Mouse (Mus musculus) cerebellum, adult 8-10 months (tissue): Measurements from ENCODE around the gene Lpp.

Experiments used
- DNase-seq: peaks from one replicate; pipeline ENCODE4 v3.0.0; 2022

Lpp gene

DNA sequence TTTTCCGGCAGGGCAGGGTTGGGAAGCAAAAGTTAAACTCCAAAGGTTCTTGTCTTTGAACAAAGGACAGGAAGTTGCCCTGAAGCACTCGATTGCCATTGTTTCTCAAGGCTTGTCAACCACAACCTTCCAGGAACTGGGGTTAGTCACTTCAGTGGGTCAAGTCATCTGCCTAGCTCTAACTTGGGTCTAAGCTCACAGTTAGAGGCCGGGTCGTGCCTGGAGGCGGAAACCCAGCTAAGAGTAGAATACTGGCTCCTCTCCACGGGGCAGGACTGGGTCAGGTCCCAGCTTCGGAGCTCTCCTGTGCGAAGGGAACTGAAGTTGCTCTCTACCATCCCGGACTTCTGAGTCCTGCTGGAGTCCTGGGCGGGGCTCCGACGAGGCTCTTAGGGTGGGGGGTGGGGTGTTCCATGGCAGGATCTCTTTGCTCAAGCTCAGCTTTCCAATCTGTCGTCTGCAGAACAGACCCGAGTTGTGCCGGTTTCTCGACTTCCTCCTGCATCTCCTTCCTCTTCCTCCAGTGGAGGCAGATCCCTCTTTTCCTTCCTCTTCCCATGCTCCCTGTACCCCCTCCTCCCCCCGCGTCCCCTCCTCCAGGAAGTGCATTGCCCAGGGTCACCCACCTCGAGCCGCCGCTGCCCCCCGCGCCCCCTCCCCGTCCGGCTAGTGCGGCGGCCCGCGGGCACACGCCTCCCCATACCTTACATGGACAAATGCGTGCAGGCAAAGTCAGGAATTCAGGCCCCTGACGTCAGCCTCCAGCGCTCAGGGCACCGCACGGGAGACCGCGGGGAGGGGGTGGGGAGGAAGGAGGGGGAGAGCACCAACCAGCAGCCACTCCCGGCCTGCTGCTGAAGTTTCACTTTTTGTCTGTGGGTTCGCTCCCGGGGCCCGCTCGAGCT lies at the start of gene Lpp:
TSS of gene Lpp (plus strand) at position 857 of the 905 bp plus-strand sequence.
- peak; percentile 72 for DNase-seq

DNA sequence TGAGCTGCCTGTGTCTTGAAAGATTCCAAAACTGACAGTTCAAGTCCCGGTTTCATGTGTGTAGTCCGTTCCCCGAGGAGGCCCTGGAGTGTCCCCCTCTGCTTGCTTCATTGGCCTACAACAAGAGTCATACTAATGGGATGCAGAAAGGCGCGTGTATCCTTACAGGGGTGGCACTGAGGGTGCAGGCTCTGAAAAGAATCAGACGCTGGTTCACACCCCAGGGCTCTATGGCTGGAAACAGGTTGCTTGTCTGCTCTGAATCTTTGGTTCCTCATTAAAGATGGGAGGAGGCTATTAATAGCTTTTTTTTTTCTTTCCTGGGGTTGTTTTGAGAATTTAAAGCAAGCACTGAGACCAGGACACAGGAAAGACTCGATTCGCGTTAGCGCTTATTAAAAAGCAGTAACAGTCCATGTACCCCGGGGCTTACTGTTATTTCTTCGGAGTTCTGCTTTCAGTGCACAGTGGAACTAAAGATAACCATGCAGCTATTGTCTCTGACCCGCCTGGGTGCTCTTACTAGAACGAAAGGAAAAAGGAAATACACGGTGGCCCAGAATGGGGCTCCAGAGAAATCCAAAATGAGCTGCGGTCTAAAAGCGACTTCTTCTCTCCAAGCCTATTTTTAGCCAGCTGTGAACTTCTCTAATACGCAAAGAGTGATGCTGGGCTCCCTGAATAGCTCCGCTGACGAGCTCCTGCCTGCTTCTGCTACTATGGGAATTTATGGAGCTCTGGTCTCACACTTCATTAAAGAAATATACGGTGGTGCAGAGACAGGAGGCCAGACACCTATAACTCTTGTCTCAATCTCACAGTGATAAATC lies 45.5 kb upstream of the Lpp start:
- DNase-seq = no peak

DNA sequence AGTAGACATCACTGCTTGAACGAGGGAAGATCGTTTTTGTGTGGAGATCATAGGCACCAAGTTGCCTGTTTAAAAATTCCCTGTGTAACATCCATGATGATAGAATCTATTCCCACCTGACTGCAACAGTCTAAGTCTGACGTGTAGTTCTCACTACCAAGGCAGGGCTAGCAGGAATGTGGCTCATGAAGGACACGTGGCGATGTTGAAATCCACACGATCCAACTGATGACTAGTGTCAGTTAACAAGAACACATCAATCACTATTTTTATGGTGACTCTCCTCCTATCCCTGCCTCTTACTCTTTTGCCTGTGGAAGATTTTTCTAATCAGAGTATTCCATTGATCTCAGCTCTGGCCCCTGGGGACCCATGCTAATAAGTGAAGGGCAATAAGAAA lies 43.0 kb upstream of the Lpp start:
- DNase-seq = no peak

DNA sequence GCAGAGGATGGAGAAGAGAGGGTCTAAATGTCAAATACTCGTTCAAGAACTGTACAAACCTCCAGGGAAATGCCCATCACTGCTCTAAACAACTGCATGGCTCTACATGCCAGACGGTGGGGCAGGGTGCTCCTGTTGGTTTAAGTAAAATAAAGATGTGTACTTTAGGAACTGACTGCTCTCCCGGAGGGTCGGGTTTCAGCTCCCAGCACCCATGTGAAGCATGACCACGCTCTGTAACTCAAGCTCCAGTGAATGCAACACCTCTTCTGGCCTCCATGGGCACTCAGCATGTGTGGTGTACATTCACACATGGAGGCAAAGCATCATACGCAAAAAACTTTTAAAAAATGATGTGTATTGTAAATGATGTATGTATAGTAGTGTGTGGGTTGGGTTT lies 42.6 kb upstream of the Lpp start:
- no peak for DNase-seq

DNA sequence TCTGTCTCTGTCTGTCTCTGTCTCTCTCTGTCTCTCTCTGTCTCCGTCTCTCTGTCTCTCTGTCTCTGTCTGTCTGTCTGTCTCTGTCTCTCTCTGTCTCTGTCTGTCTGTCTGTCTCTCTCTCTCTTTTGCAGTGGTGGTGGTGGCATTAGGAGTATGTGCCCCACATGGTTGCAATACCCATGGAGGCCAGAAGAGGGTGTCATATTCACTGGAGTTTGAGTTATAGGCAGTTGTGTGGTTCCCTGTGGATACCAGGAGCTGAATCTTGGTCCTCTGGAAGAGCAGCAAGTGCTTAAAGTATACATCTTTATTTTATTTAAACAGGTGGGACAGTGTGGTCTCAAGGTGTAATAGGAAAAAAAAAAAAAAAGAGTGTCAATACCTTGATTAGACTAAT lies 41.5 kb upstream of the Lpp start:
- no peak for DNase-seq

DNA sequence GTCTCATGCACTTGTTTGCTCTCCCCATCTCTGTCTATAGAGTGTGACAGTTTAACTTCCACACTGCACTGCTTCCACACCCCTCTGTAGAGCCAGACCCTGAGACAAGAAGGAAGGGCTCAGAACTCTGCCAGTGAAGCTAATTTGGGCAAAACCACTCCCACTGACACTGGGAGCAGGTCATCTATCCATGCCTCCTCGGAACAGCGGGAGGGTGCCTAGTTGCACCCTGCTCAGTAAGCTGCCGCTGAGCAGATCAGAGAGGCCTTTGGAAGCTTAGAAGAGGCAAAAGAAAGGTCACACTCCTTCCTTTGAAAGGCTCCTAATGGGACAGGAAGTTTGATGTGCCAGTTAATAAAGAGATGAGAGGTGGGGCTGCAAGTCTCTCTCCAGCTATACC lies 39.5 kb upstream of the Lpp start:
- DNase-seq = no peak

DNA sequence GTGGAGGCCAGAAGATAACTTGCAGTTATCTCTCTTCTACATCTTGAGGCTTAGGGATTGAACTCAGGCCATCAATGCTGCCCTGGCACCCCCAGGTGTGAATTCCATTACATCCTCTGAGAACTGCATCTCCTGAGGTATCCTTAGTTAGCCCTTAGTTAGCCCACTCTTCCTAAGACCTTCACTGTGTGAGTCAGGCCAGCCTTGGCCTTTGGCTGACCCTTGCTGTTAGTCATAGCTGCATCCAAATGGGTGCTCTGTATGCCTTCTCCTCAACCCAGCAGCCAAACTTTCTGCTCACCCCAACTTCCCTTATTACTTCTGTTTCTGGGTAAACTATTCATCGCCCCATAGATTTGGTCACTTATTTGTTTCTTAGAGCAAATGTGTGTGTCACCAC lies 31.6 kb upstream of the Lpp start:
- no peak for DNase-seq

DNA sequence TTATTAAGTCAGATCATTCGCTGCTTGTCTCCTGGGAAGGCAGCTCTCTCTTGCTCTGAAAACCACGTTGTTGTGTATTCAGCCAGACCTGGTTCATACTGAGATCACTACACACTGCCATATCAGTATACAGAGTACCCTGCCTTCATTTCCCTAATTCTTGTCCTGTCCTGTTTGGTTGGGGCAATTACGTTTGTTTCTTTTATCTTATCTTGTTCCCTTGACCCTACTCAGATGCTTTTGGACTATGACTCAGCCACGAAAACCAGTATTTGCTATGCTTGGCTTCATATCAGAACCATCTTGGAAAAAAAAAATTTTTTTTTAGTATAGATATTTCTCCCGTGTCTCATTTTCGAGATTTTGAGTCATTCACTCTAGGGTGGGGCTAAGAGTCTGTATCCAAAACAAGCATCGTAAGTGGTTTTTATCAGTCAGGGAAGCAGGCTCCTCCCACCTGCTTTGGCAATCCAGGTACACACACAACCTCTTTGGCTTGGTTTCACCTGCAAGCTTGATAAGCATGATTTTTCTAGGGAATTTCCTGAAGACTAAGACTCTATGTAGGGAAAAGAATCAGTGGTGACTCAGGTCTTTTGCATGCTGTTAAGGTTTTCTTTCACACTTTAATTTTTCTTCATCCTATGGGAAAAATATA lies 29.1 kb upstream of the Lpp start:
- DNase-seq = no peak

DNA sequence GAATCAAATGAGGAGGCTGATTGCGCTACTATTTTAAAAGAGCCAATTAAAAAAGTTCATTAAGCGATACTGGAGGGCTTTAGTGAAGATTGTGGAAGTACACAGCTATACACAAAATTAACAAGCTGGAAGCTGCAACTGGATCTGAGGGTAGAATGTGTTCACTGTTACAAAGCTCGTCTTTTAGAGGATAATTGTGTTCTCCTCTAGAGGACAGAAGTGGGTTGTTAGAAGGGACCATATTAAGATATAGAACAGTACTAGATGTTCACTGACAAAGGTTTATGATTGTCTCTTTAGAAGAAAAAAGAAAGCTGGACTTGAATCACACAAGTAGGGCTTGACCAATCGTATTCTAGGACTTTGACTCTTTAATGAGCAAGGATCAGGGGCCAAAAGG lies 27.4 kb upstream of the Lpp start:
- no peak for DNase-seq

DNA sequence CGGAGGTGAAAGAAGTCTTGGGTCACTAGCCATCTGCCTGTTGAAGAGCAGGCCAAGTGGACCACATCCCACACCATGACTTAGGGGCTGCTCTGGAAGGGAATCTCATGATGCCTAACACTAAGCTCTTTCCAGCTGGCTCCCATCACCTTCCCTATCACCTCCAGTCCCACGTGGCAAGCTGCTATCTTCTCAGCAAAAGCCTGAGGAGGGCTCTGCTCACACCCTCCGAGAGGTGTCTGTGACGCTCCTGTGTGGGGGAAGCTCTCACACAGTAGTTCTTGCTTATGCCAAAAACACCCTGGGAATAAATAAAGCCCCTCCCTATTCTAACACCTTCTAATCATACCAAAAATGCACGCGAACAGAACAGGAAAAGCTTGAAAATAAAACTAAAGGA lies 26.2 kb upstream of the Lpp start:
- no peak for DNase-seq

DNA sequence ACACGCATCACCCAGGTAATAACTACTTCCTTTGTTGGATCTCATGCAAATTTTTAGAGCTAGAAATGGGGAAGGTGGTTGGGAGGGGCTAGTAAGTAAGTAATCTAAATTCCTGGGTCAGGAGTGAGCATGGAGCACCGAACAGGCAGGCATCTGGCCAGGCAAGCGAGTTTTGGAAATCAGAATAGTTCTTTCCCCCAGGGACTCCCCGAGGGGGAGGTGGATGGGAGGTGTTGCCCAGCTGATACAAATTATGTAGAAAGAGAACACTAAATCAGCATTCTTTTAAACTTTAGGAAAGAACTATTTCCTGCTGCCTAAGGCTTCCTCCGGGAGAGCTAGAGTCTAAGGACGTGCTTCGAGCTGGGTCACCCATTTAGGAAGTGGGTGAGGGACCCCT lies 25.8 kb upstream of the Lpp start:
- no peak for DNase-seq

DNA sequence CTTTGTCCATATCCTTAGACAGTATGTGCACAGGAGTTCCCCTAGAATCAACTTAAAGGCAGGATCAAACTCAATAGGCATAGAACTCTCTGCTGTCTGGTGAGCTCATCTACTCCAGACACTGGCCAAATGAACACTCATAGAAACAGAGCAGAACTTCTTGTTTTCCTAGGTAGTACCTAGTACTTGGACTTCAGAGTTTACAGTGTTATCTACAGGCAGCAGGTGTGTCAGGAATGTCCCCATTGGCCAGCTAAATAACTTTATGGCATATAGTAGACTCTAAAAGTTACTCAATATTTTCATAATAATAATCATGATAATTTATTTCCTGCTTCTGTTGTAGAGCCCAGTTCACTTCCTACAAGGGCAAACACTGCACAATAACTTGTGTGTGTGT lies 16.8 kb upstream of the Lpp start:
- no peak for DNase-seq

DNA sequence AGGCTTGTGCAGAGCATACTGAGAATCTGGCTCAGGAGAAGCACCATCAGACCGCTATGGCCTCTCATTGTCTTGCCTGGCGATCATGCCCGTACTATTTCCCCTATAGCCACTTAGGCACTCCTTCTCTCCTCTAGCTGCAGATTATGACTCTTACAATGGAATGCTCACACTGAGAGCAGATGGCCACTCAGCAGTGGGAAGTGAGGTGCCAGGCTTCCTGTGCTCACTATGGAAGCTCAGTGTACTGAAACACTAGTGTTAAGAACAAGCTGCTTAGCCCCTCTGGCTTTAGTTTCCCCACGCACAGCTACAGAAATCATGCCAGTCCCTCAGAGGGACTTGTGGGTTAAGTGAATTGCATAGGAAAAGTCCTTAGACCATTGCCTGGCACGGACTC lies 2.7 kb upstream of the Lpp start:
- peak; percentile 90 for DNase-seq

DNA sequence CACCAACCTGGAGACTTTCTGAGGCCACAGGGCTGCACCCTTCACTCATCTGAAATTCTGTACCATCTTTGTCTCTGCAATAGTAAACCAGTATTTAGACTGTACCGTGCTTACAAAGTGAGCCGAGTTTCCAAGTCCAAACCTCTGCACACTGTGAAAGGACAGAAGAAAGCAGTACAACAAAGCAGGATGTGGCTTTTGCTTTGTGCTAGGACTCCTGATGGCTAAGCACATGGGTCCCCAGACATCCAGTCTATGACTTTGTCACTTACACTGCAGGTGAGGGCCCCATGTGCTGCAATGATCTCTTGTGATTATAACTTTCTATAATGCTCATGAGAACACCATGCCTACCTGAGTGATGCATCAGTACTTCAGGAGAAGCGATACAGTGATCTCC lies 2.2 kb upstream of the Lpp start:
- DNase-seq = no peak

DNA sequence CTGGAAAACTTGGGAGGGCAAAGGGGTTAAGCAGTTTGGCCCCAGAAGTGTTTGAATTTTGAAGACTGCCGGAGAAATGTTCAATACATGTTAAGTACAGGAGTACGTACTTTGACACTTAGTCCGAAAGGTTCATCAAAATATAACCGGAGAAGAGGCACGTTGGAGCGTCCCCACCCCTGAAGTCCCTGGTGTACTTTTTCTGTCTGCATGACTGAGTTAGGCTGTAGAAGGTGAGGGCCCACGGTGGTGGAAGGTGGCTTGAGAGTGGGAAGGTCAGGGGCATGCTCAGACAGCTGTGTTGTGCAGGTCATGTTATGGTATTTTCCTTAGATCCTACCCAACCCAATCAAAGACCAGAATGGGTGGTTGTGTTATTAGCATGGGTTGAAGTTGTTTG lies 1.4 kb upstream of the Lpp start:
- DNase-seq = no peak

DNA sequence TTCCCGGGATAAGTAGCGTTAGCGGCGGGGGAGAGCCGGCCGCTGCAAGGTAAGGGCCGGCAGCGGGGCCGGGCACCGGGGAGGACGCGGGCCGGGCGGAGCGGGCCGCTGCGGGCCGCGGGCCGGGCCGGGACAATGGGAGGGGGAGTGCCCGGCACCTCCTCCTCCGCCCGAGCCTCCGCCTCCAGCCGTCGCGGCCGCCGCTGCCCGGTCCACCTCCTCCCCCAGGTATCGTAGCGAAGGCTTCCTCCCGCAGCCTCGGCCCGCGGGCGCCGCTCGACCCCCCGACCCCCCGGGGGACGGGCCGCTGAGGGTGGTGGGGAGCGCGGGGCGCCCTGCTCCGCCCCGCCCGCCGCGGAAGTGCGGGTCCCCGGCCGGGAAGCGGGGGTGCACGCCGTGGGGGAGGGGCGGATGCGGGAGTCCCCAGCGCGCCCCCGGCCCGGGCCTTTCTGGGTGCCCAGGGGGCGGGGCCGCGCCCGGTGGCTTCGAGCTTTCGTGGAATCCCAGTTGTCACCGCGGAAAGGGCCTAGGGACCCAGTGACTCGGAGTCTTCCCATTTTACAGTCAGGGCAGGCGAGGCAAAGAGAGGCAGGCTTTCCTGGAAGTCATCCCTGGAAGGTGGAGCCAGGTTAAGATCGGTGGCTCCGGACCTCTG lies 376 bp downstream of the Lpp start:
- DNase-seq = peak; percentile 54

DNA sequence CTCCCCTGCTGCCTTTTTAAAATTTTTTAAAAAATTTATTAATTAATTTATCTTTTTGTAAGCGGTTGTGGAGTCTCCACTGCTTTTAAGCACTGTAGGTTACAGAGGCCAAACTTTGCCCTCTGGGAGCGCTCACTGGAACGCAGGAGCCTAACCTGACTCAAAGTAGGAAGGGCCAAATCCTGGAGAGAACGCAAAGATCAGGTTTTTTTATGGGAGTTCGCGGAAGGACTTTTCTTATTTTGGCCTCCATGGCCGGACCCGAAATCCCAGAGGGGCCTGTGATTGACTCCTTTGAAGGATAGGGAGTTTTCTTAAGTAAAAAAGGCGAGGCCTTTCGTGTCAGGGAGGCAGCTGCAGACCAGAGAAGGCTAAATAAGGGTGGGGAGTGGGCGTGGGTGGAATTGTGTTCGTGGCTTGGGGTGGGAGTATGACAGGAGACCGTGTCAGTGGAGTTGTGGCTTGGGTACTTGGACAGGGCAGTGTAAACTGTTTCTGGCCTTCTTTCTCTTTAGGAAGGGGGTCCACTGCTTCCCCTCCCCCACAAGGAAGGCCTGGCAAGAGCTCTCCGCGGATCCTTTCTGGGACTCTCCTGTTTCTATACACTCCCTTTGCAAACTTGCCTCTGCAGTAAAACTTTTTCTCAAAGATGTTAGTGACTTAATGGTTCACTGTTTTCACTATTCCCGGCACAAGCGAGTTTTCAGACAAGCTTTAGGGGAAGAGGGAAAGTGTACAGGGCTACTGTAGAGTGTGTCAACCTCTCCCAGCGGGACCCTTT lies 1.1 kb downstream of the Lpp start:
- DNase-seq = no peak

DNA sequence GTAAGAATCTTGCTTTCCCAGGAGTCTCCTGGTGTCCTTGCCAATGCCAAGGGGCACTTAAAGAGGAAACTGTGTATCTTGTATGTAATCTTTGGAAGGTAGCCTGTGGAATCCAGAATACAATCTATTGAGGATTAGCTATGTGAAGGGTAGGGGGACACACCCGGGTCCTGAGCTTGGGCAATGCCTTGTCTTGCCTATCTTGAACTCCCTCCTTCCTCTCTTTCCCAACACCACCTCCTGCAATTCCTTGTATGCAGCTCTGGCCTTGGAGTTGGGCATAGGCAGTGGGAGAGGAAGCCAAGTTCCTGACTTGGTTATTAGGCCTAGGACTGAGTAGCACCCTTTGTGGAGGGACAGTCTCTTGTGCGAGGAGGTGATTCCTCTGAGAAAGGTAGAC lies 1.8 kb downstream of the Lpp start:
- no peak for DNase-seq

DNA sequence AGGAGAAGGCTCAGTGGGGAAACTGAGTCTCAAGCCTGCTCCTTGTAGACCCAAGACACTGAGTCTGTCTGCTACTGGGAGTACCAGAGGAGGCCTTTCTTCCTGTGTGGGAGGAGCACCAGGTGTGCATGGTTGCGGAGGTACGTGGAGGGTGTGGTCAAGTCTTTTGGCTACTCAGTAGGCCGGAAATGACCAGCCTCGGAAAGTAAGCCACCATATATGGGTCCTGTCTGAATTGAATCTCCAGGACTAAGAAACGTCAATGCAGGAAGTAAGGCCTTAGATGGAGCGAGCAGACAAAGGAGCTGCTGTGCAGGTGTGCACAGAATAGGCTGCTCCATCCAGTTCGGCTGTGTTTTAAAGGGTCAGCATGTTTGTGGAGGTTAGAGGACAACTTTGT lies 3.2 kb downstream of the Lpp start:
- no peak for DNase-seq

DNA sequence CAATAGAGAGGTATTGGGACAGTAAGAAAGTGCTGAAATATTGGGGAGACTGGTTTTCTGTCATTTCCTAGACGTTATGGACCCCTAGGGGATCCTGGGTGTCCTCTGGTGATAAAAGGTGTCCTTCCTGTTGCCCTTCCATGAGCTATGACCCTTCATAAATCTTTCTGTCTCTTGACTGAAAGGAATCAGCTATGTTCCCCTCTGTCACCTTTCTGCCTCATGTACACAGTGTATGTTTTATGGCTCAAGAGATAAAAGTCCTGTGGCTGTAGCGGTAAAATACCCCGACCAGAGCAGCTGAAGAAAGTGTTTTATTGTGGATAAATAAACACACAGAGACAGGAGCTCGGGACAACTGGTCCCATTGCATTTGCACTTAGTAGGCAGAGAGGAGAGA lies 5.2 kb downstream of the Lpp start:
- no peak for DNase-seq

DNA sequence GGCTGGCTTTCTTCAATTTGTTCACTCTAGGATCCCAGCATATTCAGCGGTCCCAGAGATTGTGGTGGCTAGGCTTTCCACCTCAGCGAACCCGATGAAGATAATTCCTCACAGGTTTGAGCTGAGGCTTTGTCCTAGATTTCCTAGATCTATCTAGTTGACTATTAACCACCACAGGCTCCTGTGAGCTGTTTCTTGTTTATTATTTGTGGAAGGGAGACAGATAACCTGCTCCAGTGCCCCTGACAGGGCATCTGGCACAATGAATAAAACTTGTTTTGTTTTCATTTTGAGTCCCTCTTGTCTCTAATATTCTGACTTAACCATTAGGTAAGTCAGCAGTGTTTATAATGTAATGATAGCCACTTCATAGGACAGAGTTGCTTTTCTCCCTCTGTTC lies 5.6 kb downstream of the Lpp start:
- DNase-seq = no peak

DNA sequence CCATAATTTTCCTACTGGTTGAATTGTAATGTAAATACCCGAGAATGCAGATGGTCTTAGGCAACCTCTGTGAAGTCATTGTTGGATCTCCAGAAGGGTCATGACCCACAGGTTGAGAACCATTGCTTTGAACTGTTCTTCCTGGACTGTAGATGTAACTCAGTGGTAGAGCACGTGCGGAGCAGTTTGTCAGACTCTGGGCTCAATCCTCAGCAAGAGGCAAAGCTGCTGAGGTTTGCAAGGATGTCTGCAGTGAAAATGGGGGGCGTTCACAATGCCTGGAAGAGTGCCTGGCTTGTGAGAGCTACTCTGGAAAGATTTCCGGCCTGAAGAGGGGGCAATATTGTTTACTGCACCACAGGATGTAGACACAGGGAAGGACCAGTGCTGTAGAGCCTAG lies 6.2 kb downstream of the Lpp start:
- no peak for DNase-seq
